Mouse (Mus musculus): ENCODE measurements around the gene Mst1.

Mst1 gene

DNA sequence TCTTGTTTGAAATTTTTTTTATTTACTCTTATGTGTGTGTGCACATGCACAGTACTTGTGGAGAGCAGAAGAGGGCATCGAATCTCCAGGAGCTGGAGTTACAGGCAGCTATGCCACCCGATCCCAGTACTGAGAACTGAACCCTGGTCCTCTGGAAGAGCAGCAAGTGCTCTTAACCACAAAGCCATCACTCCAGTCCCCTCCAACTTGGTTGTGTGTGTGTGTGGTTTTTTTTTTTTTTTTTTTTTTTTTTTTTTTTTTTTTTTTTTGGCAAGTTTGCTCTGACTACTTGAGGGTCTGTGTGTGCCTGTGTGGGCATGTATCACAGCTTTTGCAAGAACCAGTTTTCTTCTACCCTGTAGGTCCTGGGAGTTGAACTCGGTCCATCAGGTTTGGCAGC, 52.1 kb downstream of the Mst1 start:
- no peak for DNase-seq (ENCODE audit: low spot score)

DNA sequence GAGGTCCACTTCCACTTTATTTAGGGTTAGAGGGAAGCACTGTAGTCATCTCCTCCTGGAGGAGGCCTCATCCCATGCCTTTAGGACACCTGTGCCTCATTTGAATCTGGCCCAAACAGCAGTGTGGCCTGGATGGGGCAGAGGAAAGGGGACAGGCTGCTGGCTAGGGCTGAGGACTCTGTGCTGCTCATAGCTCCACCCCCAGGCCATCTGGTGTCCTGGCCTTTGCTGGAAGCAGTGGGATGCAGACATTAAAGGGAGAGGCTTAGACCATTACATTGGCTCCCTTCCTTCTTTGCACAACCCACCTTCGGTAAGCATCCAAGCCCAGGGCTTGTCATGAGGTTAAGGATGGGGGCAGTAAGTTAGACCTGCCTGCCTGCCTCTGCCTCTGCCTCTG, 53.2 kb downstream of the Mst1 start:
- no peak for DNase-seq (ENCODE audit: low spot score)

Data from MN1 (cell line).